Mouse (Mus musculus): ENCODE measurements at regions not wholly inside any gene's neighbourhood (a gene's known extent, or its start where the extent isn't known, plus 50 kb on each side); places are given as distances from the start of the nearest gene placed in this dataset.

DNA sequence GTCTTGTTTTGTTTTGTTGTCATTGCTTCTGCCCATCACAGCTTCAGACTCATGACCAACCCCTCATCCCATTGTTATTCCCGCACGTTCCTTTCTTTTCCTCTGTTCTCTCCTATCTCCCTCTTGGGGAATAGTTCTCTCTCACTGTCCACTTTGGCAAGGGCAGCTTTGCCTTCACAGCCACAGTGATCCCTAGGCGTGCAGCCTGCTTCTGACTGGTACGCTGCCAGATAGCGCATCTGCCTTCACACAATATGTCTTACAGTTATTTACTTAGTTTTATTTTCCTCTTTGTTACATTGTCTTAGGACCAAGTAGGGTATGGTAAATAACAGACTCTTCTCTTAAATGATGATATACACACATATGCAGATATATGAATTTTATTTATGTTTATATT, 122.9 kb downstream of the Sem1 start:
- TF ChIP-seq POLR2A (IDR thresholded peaks at IDR 0.05; ENCODE audit: borderline replicate concordance, extremely low read depth, low read depth, low read length) (no peak), CTCF (IDR thresholded peaks at IDR 0.05; ENCODE audit: insufficient read depth, low read length) (no peak)

Measured in lung, adult 2 months (tissue).